Mouse (Mus musculus): ENCODE results near the gene Stn1.

Gene Stn1

DNA sequence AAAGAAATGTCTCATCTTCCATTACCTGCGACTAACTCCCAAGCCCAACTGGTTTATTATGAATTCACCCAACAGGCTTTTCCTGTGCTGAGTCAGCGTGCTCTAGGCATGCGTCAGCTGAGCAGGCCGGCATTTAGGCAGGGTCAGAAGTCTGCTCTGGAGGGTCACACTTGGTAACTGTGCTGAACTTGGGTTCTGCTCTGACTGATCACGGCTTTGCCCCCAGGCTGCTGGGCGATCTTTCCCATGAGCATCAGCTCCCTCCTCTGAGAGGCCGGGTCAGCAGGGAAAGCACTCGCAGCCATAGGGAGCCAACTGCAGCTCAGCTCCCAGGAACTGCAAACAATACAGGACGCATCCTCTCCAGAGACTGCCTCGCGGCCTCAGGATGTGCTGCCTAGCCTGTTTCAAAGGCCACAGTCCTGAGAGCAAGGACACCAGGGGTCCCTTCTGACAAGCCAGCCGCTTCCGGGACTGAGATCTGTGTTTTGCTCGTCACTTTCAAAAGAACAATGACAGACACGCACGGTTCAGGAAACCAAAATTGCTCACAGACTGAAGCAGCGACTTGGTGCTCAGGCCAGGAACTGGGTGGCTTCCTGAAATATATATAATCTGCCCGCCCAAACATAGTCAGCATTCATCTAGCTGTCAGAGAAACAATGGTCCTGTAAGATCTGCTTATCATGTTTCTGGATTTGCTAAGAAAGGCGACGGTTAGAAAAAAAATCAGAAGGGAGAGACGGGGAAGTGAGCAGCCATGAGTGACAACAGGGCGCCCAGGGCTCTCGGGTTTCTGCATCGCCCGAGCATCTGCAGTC lies 26.6 kb downstream of the Stn1 start:
- DNase-seq (ENCODE audit: low read depth, low spot score) = no peak

DNA sequence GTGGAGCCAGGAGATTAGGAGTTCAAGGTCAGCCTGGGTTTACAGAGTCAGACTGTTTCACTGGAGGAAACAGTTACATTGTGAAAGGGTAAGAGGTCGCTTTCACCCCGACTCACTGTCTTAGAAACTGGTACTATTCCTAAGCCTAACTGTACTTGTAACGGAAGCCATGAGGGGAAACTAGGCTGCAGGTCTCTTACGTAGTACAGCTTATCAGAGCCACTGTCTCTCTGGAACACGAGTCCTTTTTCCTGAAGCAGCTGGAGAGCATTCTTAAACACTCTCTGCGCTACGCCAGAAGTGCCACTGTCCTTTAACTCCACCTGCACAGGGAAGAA lies 27.2 kb downstream of the Stn1 start:
- no peak for DNase-seq (ENCODE audit: low read depth, low spot score)

- DNase-seq (ENCODE audit: low read depth, low spot score) = no peak
These were observed 28.5 kb downstream of the Stn1 start for GRCm38 (mm10) chr19:47508771-47509281.

- DNase-seq (ENCODE audit: low read depth, low spot score) = no peak
These were observed 29.1 kb downstream of the Stn1 start for GRCm38 (mm10) chr19:47508191-47508590.

DNA sequence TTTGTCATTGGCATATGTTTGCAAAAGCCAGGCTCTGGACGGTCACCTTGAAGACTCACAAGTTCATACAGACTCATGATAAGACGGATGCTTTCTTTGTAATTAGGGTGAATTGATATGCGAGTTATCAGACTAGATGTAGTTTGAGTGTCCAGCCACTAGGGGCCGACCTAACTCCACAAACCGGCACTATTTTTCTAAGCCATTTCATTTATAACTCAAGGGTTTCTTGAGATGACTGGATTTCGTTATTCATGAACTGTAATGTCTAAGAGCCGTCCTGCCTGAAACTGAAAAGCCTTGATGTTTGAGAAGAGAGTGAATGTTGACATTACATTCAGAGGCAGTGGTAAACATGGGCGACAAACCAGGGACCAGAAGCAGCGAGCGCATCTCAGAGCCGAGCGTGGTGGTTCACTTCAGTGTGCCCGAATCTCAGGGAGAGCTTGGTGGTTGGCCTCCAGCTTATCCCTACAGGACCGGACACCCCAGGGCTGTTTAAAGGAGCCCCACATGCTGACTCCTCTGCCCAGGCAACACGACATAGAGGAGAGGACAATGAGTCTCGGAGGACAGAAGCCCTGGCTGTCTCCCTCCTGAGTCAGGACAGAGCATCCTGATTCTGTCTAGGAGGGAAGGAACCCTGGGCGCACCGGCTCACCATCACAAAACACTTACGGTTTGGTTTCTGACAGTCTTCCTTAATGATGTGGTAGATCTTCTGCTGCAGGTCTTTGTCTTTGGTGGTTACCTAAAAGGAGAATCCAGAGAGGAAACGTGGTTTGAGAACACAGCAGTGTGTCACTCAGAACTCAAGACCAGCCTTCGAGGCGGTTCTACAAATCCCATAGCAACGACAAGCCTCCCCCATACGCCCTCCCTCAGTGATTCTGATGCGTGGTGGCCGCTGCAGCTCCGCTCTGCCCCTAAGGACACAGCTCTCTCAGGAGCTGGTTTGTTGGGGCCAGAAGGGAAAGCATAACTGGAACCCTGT lies 29.9 kb downstream of the Stn1 start:
- DNase-seq (ENCODE audit: low read depth, low spot score) = no peak

GRCm38 (mm10) chr19:47503625-47504024 lies 33.7 kb downstream of the Stn1 start:
- no peak for DNase-seq (ENCODE audit: low read depth, low spot score)

DNA sequence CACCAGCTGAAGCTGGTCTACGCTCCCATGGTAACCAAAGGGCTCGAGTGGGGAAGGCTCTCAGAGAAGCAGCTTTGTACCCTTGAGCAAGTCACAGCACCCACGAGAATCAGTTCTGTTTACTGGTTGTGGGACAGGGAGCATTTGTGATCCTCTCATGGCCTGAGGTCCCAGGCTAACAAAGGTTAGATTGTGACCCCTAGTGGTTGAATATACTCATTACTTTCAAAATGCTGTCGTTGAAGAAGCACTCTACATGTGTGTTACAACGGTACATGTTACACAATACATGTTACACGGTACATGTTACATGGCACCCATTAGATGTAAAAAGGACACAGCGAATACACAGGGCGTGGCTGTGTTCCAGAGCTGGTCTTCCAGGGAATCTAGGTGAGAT lies 34.7 kb downstream of the Stn1 start:
- DNase-seq (ENCODE audit: low read depth, low spot score) = no peak

GRCm38 (mm10) chr19:47500389-47501011 lies 36.8 kb downstream of the Stn1 start:
- no peak for DNase-seq (ENCODE audit: low read depth, low spot score)

DNA sequence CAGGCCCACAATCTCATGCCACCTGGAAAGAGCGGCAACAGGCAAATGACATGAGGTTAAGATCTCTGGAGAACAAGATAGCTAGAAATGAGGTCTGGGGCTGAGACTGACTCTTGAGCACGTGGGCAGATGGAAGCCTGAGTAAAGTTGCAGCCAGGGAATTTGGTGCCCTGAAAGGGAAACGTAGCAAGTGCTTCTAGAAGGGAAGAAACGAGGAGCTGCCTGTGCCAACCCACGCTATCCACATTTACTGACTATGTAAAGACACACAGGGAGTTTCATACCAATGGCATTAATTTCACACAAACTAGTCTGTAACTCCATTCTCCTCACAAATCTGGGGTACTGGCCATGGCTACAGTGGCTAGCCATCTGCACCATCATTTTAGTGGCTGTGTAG lies 37.5 kb downstream of the Stn1 start:
- DNase-seq (ENCODE audit: low read depth, low spot score) = no peak

DNA sequence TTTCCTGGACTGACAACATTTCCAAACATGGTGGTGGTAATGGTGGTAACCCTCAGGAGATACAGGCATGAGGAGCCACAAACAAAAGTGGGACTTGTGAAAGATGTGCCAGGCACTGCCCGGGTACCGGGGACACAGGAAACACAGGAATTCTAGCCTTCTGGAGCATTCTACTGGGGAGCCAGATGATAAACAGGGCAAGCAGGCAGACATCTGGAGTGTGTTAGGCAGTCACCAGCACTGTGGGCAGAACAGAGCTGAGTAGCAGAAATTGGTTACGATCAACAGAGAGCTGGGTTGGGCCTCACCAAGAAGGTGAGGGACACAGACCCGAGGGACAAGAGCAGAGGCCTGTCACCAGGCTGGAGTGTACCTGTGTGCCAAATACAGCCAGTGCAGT lies 38.4 kb downstream of the Stn1 start:
- no peak for DNase-seq (ENCODE audit: low read depth, low spot score)

DNA sequence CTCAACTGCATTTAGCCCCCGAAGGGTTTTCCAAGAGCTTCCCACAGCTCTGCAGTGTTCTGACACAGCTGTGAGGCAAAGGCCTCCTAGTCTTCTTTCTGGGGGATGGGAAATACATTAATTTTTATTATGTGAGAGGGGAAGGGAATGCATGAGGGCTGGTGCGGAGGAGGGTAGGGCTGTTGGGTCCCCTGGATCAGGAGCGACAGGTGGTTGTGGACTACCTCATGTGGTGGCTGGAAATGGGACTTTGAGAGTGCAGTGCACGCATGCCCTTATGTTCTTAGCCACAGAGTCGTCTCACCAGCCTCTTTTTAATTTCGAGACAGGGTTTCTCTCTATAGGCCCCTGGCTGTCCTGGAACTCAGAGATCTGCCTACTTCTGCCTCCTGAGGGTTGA lies 39.6 kb downstream of the Stn1 start:
- no peak for DNase-seq (ENCODE audit: low read depth, low spot score)

DNA sequence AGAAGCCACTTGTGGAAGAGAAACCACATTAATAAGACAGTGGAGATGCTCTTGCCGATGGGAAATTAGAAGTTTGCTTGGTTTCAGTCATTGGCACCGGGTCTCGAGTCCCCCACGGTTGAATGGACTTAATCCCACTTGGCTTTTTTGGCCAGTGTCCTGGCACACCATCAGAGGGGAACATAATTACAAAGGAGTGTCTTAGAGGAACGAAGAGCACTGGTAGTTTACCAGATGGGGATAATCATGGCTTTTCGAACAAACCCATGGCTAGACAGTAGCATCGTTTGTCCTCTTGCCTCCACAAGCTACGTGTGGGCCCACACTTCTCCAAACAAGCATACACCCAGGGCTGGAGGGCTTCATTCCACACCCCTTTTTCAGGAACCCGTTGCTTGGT lies 40.0 kb downstream of the Stn1 start:
- DNase-seq (ENCODE audit: low read depth, low spot score) = no peak

DNA sequence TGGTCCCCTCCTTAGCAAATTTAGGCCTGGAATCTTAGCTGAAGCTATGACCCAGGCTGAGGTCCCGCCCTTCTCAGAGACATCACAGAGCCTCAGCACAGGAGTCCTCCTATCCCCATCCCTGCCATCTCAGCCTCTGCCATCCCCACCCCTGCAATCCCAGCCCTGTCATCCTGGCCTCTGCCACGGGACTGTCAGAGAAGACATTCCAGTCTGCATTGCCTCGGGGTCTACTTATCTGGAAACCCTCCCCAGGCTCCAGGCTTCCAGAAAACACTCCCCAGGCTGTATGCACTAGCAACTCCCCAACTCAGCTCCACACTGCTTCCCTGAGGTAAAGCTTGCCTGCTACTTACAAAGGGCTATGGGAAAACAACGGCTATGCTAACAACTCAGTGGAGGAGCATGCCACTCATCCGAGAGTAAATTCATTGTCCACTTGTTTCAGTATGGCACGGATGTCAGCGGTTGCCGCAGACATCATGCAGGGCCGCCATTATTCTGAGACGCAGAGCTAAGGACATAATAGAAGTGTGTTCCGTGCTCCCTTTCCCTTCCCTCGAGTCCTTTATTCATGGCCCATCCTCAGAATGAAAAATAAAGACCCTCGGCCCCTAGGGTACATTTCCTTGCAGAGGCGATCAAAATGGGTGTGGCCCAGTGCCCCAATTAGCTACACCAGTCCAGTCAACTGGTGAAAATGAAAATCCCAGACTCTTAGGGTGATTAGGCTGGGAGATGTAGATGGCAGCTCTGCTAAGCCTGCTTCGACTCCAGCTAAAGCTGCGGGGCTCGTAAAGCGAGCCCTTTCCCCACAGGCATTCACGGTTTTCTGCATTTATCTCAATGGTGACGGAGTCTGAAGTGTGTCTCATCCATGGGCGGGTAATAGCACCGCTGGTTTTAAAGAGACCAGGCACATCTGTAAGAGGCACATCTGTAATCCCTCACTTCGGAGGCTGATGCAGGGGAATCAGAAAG lies 44.0 kb downstream of the Stn1 start:
- DNase-seq (ENCODE audit: low read depth, low spot score) = no peak

DNA sequence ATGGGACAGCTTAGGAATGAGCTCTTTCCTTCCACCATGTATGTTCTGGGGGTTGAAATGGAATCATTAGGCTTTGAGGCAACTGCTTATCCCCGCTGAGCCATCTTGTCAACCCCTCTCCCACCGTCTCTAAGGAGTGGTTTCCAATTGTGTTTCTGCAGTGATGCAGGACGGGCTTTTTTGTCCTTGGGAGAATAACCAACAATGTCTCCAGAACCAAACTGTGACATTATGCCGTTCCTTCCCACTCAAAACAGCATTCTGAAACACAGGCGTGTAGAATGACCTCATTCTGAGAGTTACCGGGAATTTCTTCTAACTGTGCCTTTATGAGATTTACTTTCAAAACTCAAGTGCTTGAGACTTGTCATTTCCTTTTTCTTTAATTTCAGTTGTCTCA lies 44.9 kb downstream of the Stn1 start:
- DNase-seq (ENCODE audit: low read depth, low spot score) = no peak

- DNase-seq (ENCODE audit: low read depth, low spot score) = no peak
These were observed 45.5 kb downstream of the Stn1 start for GRCm38 (mm10) chr19:47491853-47492252.

DNA sequence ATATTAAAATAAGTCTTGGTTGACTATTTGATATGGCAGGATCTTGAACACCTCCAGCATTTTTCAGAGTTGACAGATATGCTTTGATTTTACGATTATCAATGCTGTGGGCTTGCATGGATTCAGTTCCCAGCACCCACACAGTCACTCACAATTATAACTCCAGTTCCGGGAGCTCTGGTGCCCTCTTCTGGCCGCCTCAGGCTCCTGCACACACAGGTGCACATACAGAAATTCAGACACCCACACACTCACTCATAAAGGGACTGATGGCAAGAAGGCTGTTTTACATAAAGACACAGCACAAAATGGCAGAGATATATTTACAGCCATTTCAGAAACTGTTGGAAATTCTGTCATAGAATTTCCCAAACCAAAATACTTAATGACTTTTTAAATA lies 48.1 kb downstream of the Stn1 start:
- no peak for DNase-seq (ENCODE audit: low read depth, low spot score)

GRCm38 (mm10) chr19:47488250-47488649 lies 49.1 kb downstream of the Stn1 start:
- no peak for DNase-seq (ENCODE audit: low read depth, low spot score)

GRCm38 (mm10) chr19:47487572-47487971 lies 49.7 kb downstream of the Stn1 start:
- no peak for DNase-seq (ENCODE audit: low read depth, low spot score)

DNA sequence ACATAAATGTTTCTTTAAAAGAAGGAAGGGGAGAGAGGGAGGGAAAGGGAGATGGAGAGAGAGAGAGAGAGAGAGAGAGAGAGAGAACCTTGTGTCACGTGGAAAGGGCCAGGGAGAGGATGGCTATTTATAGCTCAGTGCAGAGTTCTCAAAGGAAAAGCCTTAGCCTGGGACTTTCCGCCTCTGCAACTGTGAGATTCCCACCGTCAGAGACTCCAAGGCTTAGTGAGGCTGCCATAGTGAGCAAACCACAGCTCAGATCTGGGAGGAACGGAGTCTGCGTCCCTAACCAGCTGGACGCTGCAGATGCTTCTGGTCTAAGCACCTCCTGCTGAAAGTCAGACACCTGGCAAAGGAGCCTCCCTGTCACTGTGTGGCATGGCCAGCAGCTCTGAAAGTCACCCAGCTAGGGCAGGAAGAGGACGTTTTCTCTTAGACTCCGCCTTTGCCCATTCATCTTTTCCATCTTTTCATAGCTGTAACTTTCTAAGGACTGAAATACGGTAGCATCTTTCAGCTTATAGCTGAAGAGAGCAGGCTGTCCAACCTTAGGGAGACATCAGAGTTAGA lies 51.2 kb downstream of the Stn1 start:
- no peak for DNase-seq (ENCODE audit: low read depth, low spot score)

- DNase-seq (ENCODE audit: low read depth, low spot score) = no peak
These were observed 53.2 kb downstream of the Stn1 start for GRCm38 (mm10) chr19:47484110-47484509.

DNA sequence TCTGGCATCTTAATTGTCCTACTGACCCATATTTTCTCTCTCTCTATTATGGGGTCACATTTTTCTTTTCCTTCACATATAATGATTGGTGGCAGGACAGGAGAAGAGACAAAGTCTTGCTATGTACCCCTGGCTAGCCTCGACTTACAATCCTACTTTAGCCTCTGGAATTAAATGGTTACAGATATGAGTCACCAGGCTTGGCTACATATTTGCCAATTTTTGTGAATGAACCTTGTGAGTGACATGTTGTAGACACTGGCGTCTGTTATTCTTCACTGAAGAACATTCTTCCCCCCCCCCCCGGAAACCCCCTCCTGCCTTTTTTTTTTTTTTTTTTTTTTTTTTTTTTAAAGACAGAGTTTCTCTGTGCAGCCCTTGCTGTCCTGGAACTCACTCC lies 54.0 kb downstream of the Stn1 start:
- no peak for DNase-seq (ENCODE audit: low read depth, low spot score)

Data from embryo, embryonic 11.5 days (tissue).